Mouse (Mus musculus): Measurements from ENCODE around the gene Rbbp6. TPM values are rescaled to one million over a fixed set of nuclear protein-coding genes. Genes with fewer than 3 reads are reported as not detected.

Gene Rbbp6
- total and polyA plus RNA-seq, 2 experiments from 2014 or later, result 18.3 to 39.4 TPM

- H3K27me3 ChIP-seq (ENCODE audit: insufficient read depth, low read length), result no peaks in the 10 kb centered on the region
- H3K9me3 ChIP-seq (ENCODE audit: low read length), result no peaks in the 10 kb centered on the region
- WGBS, result 87% methylated on average over 7 of the region's 7 CpGs
- H3K36me3 ChIP-seq (ENCODE audit: insufficient read depth, low read length), result no peaks in the 10 kb centered on the region
- no peak overlapping the region for H3K4me2 ChIP-seq (ENCODE audit: low read depth, low read length)
- DNase-seq (ENCODE audit: low spot score), result no peak
- no peak overlapping the region for H3K9ac ChIP-seq (replicated peaks; ENCODE audit: low read length)
- H3K27ac ChIP-seq, result no peak overlapping the region
- no peak overlapping the region for H3K4me3 ChIP-seq (ENCODE audit: low read length)
- no peak for ATAC-seq
- H3K4me1 ChIP-seq (ENCODE audit: insufficient read depth, low read length), result no peaks in the 10 kb centered on the region
- TF ChIP-seq CTCF (IDR thresholded peaks at IDR 0.05; ENCODE audit: low read depth), result no peak
Measured at GRCm38 (mm10) chr7:123014729-123015128, 49.2 kb downstream of the Rbbp6 start.

DNA sequence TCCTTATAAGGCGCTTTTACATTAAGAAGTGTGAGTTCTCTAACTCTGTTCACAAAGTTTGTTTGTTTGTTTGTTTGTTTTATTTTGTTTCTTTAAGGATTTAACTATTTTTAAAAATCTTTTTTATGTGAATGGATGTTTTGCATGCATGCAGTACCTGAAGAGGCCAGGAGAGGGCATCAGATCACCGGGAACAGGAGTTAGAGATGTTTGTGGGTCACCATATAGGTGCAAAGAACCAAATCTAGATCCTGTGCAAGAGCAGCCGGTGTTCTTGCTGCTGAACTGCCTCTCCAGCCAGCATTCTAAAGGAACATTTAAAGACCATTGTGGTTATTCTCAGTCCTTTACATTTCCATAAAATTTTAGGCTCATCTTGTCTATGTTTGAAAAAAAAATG lies 52.1 kb downstream of the Rbbp6 start:
- H3K4me2 ChIP-seq (ENCODE audit: low read depth, low read length), result no peak overlapping the region
- no peaks in the 10 kb centered on the region for H3K9me3 ChIP-seq (ENCODE audit: low read length)
- H3K27ac ChIP-seq, result no peak overlapping the region
- H3K27me3 ChIP-seq (ENCODE audit: insufficient read depth, low read length), result no peaks in the 10 kb centered on the region
- ATAC-seq, result no peak
- TF ChIP-seq CTCF (IDR thresholded peaks at IDR 0.05; ENCODE audit: low read depth), result peak; percentile 80
- H3K36me3 ChIP-seq (ENCODE audit: insufficient read depth, low read length), result no peaks in the 10 kb centered on the region
- DNase-seq (ENCODE audit: low spot score), result peak; percentile 51
- no peaks in the 10 kb centered on the region for H3K4me1 ChIP-seq (ENCODE audit: insufficient read depth, low read length)
- H3K9ac ChIP-seq (replicated peaks; ENCODE audit: low read length), result no peak overlapping the region
- H3K4me3 ChIP-seq (ENCODE audit: low read length), result no peak overlapping the region
- WGBS, result 28% methylated on average over 3 of the region's 3 CpGs

DNA sequence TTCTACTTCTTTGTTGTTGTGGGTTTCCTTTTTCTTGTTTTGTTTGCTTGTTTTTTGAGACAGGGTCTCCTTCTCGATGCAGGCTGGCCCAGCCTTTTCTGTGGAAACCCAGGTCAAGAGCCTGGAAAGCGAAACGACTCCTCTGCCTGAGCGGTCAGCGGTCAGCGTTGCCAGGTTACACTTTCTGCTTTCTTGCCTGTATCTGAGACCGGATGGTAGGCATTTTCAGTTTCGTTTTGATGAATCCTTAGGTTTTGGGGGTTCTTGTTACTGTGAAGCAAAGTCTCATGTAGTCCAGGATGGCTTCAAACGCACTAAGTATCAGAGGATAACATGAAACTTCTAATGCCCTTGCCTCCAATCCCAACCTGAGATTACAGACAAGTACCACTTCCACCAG lies 59.6 kb downstream of the Rbbp6 start:
- Histone ChIP-seq H3K4me3 (ENCODE audit: low read length) (no peak overlapping the region), H3K9me3 (ENCODE audit: low read length) (no peaks in the 10 kb centered on the region), H3K27me3 (ENCODE audit: insufficient read depth, low read length) (no peaks in the 10 kb centered on the region), H3K9ac (replicated peaks; ENCODE audit: low read length) (no peak overlapping the region), H3K4me1 (ENCODE audit: insufficient read depth, low read length) (0 out of 2 replicates have a peak, but pooled peaks cover 3% of the 10 kb centered on the region), H3K36me3 (ENCODE audit: insufficient read depth, low read length) (no peaks in the 10 kb centered on the region), H3K4me2 (ENCODE audit: low read depth, low read length) (no peak overlapping the region), H3K27ac (no peak overlapping the region)
- WGBS, result 60% methylated on average over 9 of the region's 9 CpGs
- no peak for TF ChIP-seq CTCF (IDR thresholded peaks at IDR 0.05; ENCODE audit: low read depth)
- no peak for ATAC-seq
- no peak for DNase-seq (ENCODE audit: low spot score)

GRCm38 (mm10) chr7:123030295-123030694 lies 64.8 kb downstream of the Rbbp6 start:
- H3K36me3 ChIP-seq (ENCODE audit: insufficient read depth, low read length), result no peaks in the 10 kb centered on the region
- 9% methylated on average over 13 of the region's 13 CpGs for WGBS
- peak overlapping the region; percentile 45 for H3K4me3 ChIP-seq (ENCODE audit: low read length)
- H3K9ac ChIP-seq (replicated peaks; ENCODE audit: low read length), result peak overlapping the region; percentile 68
- H3K9me3 ChIP-seq (ENCODE audit: low read length), result no peaks in the 10 kb centered on the region
- peaks cover 6% of the 10 kb centered on the region; the same call in 1 of the 2 replicates for H3K4me1 ChIP-seq (ENCODE audit: insufficient read depth, low read length)
- no peaks in the 10 kb centered on the region for H3K27me3 ChIP-seq (ENCODE audit: insufficient read depth, low read length)
- DNase-seq (ENCODE audit: low spot score), result no peak
- peak overlapping the region; percentile 88 for H3K27ac ChIP-seq
- ATAC-seq, result peak; percentile 48
- H3K4me2 ChIP-seq (ENCODE audit: low read depth, low read length), result peak overlapping the region; percentile 95
- TF ChIP-seq CTCF (IDR thresholded peaks at IDR 0.05; ENCODE audit: low read depth), result no peak

GRCm38 (mm10) chr7:123030709-123031181 lies 65.3 kb downstream of the Rbbp6 start:
- Histone ChIP-seq H3K36me3 (ENCODE audit: insufficient read depth, low read length) (no peaks in the 10 kb centered on the region), H3K9me3 (ENCODE audit: low read length) (no peaks in the 10 kb centered on the region), H3K27me3 (ENCODE audit: insufficient read depth, low read length) (no peaks in the 10 kb centered on the region), H3K27ac (peak overlapping the region; percentile 88), H3K9ac (replicated peaks; ENCODE audit: low read length) (peak overlapping the region; percentile 68), H3K4me3 (ENCODE audit: low read length) (peak overlapping the region; percentile 45), H3K4me1 (ENCODE audit: insufficient read depth, low read length) (peaks cover 6% of the 10 kb centered on the region; the same call in 1 of the 2 replicates), H3K4me2 (ENCODE audit: low read depth, low read length) (peak overlapping the region; percentile 95)
- TF ChIP-seq CTCF (IDR thresholded peaks at IDR 0.05; ENCODE audit: low read depth), result no peak
- 1% methylated on average over 21 of the region's 21 CpGs for WGBS
- ATAC-seq (peak; percentile 87), DNase-seq (ENCODE audit: low spot score) (peak; percentile 95)

- WGBS, result under 1% methylated on average over 12 of the region's 12 CpGs
- Histone ChIP-seq H3K4me2 (ENCODE audit: low read depth, low read length) (peak overlapping the region; percentile 95), H3K9me3 (ENCODE audit: low read length) (no peaks in the 10 kb centered on the region), H3K27ac (peak overlapping the region; percentile 88), H3K4me1 (ENCODE audit: insufficient read depth, low read length) (peaks cover 6% of the 10 kb centered on the region; the same call in 1 of the 2 replicates), H3K4me3 (ENCODE audit: low read length) (peak overlapping the region; percentile 45), H3K9ac (replicated peaks; ENCODE audit: low read length) (peak overlapping the region; percentile 68), H3K27me3 (ENCODE audit: insufficient read depth, low read length) (no peaks in the 10 kb centered on the region), H3K36me3 (ENCODE audit: insufficient read depth, low read length) (no peaks in the 10 kb centered on the region)
- no peak for TF ChIP-seq CTCF (IDR thresholded peaks at IDR 0.05; ENCODE audit: low read depth)
- ATAC-seq (peak; percentile 93), DNase-seq (ENCODE audit: low spot score) (peak; percentile 51)
Measured at GRCm38 (mm10) chr7:123031211-123031743, 65.8 kb downstream of the Rbbp6 start.

DNA sequence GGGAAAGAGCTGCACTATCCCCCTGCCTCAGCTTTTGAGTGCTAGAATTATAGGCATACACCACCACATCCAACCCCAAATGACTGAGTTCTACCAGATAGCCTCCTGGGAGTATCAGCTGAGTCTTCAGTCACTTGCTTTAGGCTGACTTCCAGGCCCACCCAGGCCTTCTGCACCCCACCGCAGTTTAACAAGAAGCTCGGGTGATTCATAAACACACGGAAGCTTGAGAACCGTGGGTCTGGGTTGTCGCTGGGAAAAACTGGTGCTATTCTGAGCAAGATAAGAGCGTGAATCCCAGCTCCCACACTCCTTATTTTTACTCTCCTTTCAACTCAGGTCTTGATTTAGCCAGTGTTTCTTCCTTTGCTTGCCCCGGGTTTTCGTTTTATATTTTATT lies 69.8 kb downstream of the Rbbp6 start:
- H3K4me1 ChIP-seq (ENCODE audit: insufficient read depth, low read length), result peaks cover 3% of the 10 kb centered on the region; the same call in 1 of the 2 replicates
- DNase-seq (ENCODE audit: low spot score) (no peak), ATAC-seq (no peak)
- no peaks in the 10 kb centered on the region for H3K36me3 ChIP-seq (ENCODE audit: insufficient read depth, low read length)
- H3K27me3 ChIP-seq (ENCODE audit: insufficient read depth, low read length), result no peaks in the 10 kb centered on the region
- H3K4me2 ChIP-seq (ENCODE audit: low read depth, low read length), result no peak overlapping the region
- WGBS, result 81% methylated on average over 8 of the region's 8 CpGs
- TF ChIP-seq CTCF (IDR thresholded peaks at IDR 0.05; ENCODE audit: low read depth), result no peak
- H3K4me3 ChIP-seq (ENCODE audit: low read length), result no peak overlapping the region
- H3K9me3 ChIP-seq (ENCODE audit: low read length), result no peaks in the 10 kb centered on the region
- H3K27ac ChIP-seq, result no peak overlapping the region
- no peak overlapping the region for H3K9ac ChIP-seq (replicated peaks; ENCODE audit: low read length)
